Comparison of ENCODE assay signal across 13 mouse cellular contexts in the genomic region with DNA sequence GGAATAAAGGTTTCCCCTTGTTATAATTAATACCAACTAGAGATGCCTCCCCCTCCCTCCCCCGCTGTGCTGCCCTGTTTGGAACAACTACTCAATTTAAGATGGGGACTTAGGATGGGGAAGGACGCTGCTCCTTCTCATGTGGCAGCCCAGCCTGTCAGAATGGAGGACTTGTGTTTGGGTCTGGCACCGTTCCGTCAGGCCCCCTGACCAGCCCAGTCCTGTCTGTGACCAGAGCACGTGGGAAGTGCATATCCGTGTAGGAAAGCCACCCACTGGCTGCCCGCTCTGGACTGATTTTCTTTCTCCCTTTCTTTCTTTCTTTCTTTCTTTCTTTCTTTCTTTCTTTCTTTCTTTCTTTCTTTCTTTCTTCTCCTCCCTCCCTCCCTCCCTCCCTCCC. TPM values are rescaled to one million over a fixed set of nuclear protein-coding genes. Genes with fewer than 3 reads are reported as not detected.
DNase-seq lines count a peak whose midpoint lies in the region; ATAC-seq and TF ChIP-seq lines count a peak whose summit lies in the region.
"Had no signal": no experiment of that assay in that cellular context is flagged by ENCODE, and none has a peak within 500 bp of the region (broad histone marks: within the 10 kb centered on the region; RNA-seq: fewer than 3 reads in every experiment).

No protein-coding gene starts in this region.

- no peaks in the 10 kb centered on the region; the same call in 1 of the 2 replicates for H3K27me3 ChIP-seq in kidney, embryonic 16.5 days (ENCODE audit: insufficient read depth, low read length)
- no peaks in the 10 kb centered on the region for H3K27me3 ChIP-seq in kidney, embryonic 14.5 days (ENCODE audit: control insufficient read depth, insufficient read depth, low read length)
- no peaks in the 10 kb centered on the region for H3K27me3 ChIP-seq in forebrain, embryonic 14.5 days (replicated peaks; ENCODE audit: control insufficient read depth, insufficient read depth, low read length)
- H3K27me3 ChIP-seq: liver, embryonic 15.5 days; neural tube, embryonic 12.5 days had no signal

- peaks cover 5% of the 10 kb centered on the region; the same call in 1 of the 2 replicates for H3K4me1 ChIP-seq in kidney, embryonic 16.5 days (ENCODE audit: insufficient read depth, low read length)
- H3K4me1 ChIP-seq in kidney, embryonic 14.5 days (ENCODE audit: control insufficient read depth, insufficient read depth, low read length), result no peaks in the 10 kb centered on the region
- peaks cover 2% of the 10 kb centered on the region; the same call in 1 of the 2 replicates for H3K4me1 ChIP-seq in forebrain, embryonic 14.5 days (ENCODE audit: control insufficient read depth, insufficient read depth, low read length)
- H3K4me1 ChIP-seq: liver, embryonic 15.5 days had no signal

- 45% methylated on average over 7 of the region's 7 CpGs for WGBS in kidney, embryonic 16.5 days
- 54% methylated on average over 7 of the region's 7 CpGs for WGBS in kidney, embryonic 14.5 days
- 28% methylated on average over 7 of the region's 7 CpGs for WGBS in forebrain, embryonic 14.5 days

- peak; percentile 12 for DNase-seq in gastrocnemius, postnatal 10 days
- DNase-seq in gastrocnemius, adult 2 months, result no peak
- DNase-seq in lung, postnatal 10 days, result peak; percentile 15
- no peak for DNase-seq in lung, adult 18-20 months
- DNase-seq in forebrain, embryonic 14.5 days (ENCODE audit: low spot score), result peak; percentile 14
- DNase-seq: cerebellum, adult 8-10 months; kidney, adult 9 months; retina, postnatal 1 day had no signal

- no peak for TF ChIP-seq CTCF in gastrocnemius, adult 2 months (IDR thresholded peaks at IDR 0.05)

- H3K36me3 ChIP-seq in kidney, embryonic 16.5 days (ENCODE audit: insufficient read depth, low read length), result no peaks in the 10 kb centered on the region
- no peaks in the 10 kb centered on the region for H3K36me3 ChIP-seq in kidney, embryonic 14.5 days (ENCODE audit: control insufficient read depth, insufficient read depth, low read length)
- no peaks in the 10 kb centered on the region for H3K36me3 ChIP-seq in forebrain, embryonic 14.5 days (ENCODE audit: control insufficient read depth, insufficient read depth, low read length)
- H3K36me3 ChIP-seq: liver, embryonic 15.5 days; neural tube, embryonic 12.5 days had no signal

- no peak overlapping the region for H3K27ac ChIP-seq in gastrocnemius, adult 2 months
- H3K27ac ChIP-seq in kidney, embryonic 16.5 days (ENCODE audit: low read length), result no peak overlapping the region
- no peak overlapping the region for H3K27ac ChIP-seq in kidney, embryonic 14.5 days (ENCODE audit: low read depth, low read length)
- no peak overlapping the region for H3K27ac ChIP-seq in forebrain, embryonic 14.5 days (ENCODE audit: low read depth, low read length)
- H3K27ac ChIP-seq: liver, embryonic 15.5 days; neural tube, embryonic 12.5 days had no signal

- 0 out of 2 replicates have a peak, but pooled peaks have one; percentile 31 for ATAC-seq in kidney, embryonic 16.5 days (ENCODE audit: low FRiP score, low TSS enrichment)
- ATAC-seq in kidney, embryonic 14.5 days (ENCODE audit: low FRiP score, low TSS enrichment), result no peak
- ATAC-seq in forebrain, embryonic 14.5 days, result peak; percentile 75
- no peak for ATAC-seq in frontal cortex, adult (ENCODE audit: low TSS enrichment)

- H3K9me3 ChIP-seq in kidney, embryonic 16.5 days (ENCODE audit: low read length), result no peaks in the 10 kb centered on the region
- no peaks in the 10 kb centered on the region for H3K9me3 ChIP-seq in kidney, embryonic 14.5 days (ENCODE audit: control insufficient read depth, low read length)
- H3K9me3 ChIP-seq in forebrain, embryonic 14.5 days (replicated peaks; ENCODE audit: control insufficient read depth, low read length), result no peaks in the 10 kb centered on the region
- H3K9me3 ChIP-seq: liver, embryonic 15.5 days; neural tube, embryonic 12.5 days had no signal

- intact Hi-C loops in gastrocnemius, adult 2 months (cut with DNase I), result no loop called here

- no peak overlapping the region for H3K4me3 ChIP-seq in gastrocnemius, adult 2 months
- H3K4me3 ChIP-seq in kidney, embryonic 16.5 days (ENCODE audit: low read length), result no peak overlapping the region
- no peak overlapping the region for H3K4me3 ChIP-seq in kidney, embryonic 14.5 days (ENCODE audit: low read length)
- H3K4me3 ChIP-seq in forebrain, embryonic 14.5 days (ENCODE audit: low read depth, low read length), result no peak overlapping the region
- H3K4me3 ChIP-seq: liver, embryonic 15.5 days; neural tube, embryonic 12.5 days had no signal

- H3K4me2 ChIP-seq in kidney, embryonic 16.5 days (replicated peaks; ENCODE audit: low read depth, low read length), result no peak overlapping the region
- no peak overlapping the region for H3K4me2 ChIP-seq in kidney, embryonic 14.5 days (replicated peaks; ENCODE audit: low read depth, low read length)
- H3K4me2 ChIP-seq in forebrain, embryonic 14.5 days (ENCODE audit: low read length), result no peak overlapping the region
- H3K4me2 ChIP-seq: liver, embryonic 15.5 days; neural tube, embryonic 12.5 days had no signal

- no peak overlapping the region for H3K9ac ChIP-seq in kidney, embryonic 16.5 days (replicated peaks; ENCODE audit: low read length)
- no peak overlapping the region for H3K9ac ChIP-seq in kidney, embryonic 14.5 days (ENCODE audit: low read depth, low read length)
- no peak overlapping the region for H3K9ac ChIP-seq in forebrain, embryonic 14.5 days (ENCODE audit: low read length)
- H3K9ac ChIP-seq: liver, embryonic 15.5 days; neural tube, embryonic 12.5 days had no signal

RNA-seq across cellular contexts. Expression of a gene that starts 14.9 kb away (rescaled TPM):
- 1 to 10 TPM; 4.8 to 5.3 TPM for total RNA-seq in gastrocnemius, postnatal 10 days (2021)
- total RNA-seq in gastrocnemius, adult 2 months (2021), result 1 to 10 TPM; 1.4 to 1.8 TPM
- polyA plus RNA-seq in kidney, embryonic 16.5 days (2015; fragmentation: Nextera tagmentation; extraction: Ambion mirVana), result 13.8 and 14.4 TPM in 2 replicates
- polyA plus RNA-seq in kidney, embryonic 14.5 days (2014; fragmentation: Nextera tagmentation; extraction: Ambion mirVana), result 5.3 and 11.6 TPM in 2 replicates
- polyA plus RNA-seq in forebrain, embryonic 14.5 days (2014; fragmentation: Nextera tagmentation; extraction: Ambion mirVana), result 3.7 and 5.1 TPM in 2 replicates

Comparison
In these comparisons a context has a peak if more than half of its experiments do, and no peak if none do; other contexts are left out.
1. DNase-seq: peak in gastrocnemius, postnatal 10 days (single experiment), lung, postnatal 10 days (single experiment) and forebrain, embryonic 14.5 days (single experiment); none in gastrocnemius, adult 2 months (single experiment) and lung, adult 18-20 months (0 of 2).
2. ATAC-seq: peak in kidney, embryonic 16.5 days (single experiment) and forebrain, embryonic 14.5 days (single experiment); none in kidney, embryonic 14.5 days (single experiment) and frontal cortex, adult (single experiment).